Mouse (Mus musculus) E14TG2a.4 (cell line): ENCODE measurements around the gene Slc25a33.

Experiments
- CTCF ChIP-seq: conservative IDR thresholded peaks from 2 replicates; pipeline ENCODE4 v1.5.1; 2014; ENCODE audit warnings: low read length
- POU5F1 ChIP-seq: IDR thresholded peaks from 2 replicates; pipeline ENCODE4 v1.6.1; 2014; ENCODE audit warnings: low read length, borderline replicate concordance

- TF ChIP-seq CTCF = peak; percentile 30
- TF ChIP-seq POU5F1 = no peak
Measured at GRCm38 (mm10) chr4:149698197-149698821, 75.8 kb downstream of the Slc25a33 start.
